Mouse (Mus musculus): ENCODE data around the gene Trim30a.

- TF ChIP-seq CTCF (IDR thresholded peaks at IDR 0.05; ENCODE audit: borderline replicate concordance, control insufficient read depth, extremely low read depth, insufficient read depth, low read length, poor library complexity) = no peak
- TF ChIP-seq POLR2A (IDR thresholded peaks at IDR 0.05; ENCODE audit: control insufficient read depth, extremely low read depth, insufficient read depth, low read length, poor library complexity) = 0 out of 2 replicates have a peak, but pooled peaks have one; percentile 40
Observed at GRCm38 (mm10) chr7:104445961-104446645, 18.9 kb downstream of the Trim30a start.
